Mouse (Mus musculus) MEL (cell line): Measurements from ENCODE around the gene Rspry1. TPM values are rescaled to one million over a fixed set of nuclear protein-coding genes. Genes with fewer than 3 reads are reported as not detected.

ENCODE experiments used
- DNase-seq: peaks from one replicate; pipeline ENCODE4 v3.0.0; 2011; ENCODE audit warnings: low read depth, low spot score
- H3K27ac ChIP-seq: 2 replicates; pipeline ENCODE4 v1.5.1; 2012; ENCODE audit warnings: low read depth, mild to moderate bottlenecking, control low read depth, low read length, moderate library complexity; ENCODE audit not compliant: control insufficient read depth
- H3K27me3 ChIP-seq, 2 experiments: fragments of 150-350 bp in 1 of 2; sonication (generic) in 1 of 2; 2 replicates each; pipeline ENCODE4 v1.6.1; 2012; ENCODE audit warnings: low read length in 2 of 2, mild to moderate bottlenecking in 2 of 2, improper control_type of control experiment in 1 of 2, moderate library complexity in 1 of 2; ENCODE audit not compliant: insufficient read depth in 2 of 2, control insufficient read depth in 1 of 2
- H3K36me3 ChIP-seq, 2 experiments: 2 replicates each; pipeline ENCODE4 v1.6.1; 2012 to 2014; ENCODE audit warnings: low read length in 2 of 2, improper control_type of control experiment in 1 of 2, inconsistent platforms in 1 of 2, mild to moderate bottlenecking in 1 of 2; ENCODE audit not compliant: insufficient read depth in 2 of 2, control insufficient read depth in 1 of 2
- H3K4me1 ChIP-seq, 2 experiments: fragments of 150-350 bp in 1 of 2; sonication (generic) in 1 of 2; 2 replicates each; pipeline ENCODE4 v1.6.1; 2012; ENCODE audit warnings: low read length in 2 of 2, improper control_type of control experiment in 1 of 2, mild to moderate bottlenecking in 1 of 2; ENCODE audit not compliant: insufficient read depth in 2 of 2, control insufficient read depth in 1 of 2
- H3K4me3 ChIP-seq, 2 experiments: fragments of 150-350 bp in 1 of 2; sonication (generic) in 1 of 2; 2 replicates each; pipeline ENCODE4 v1.5.1; 2012; ENCODE audit warnings: low read depth in 2 of 2, low read length in 2 of 2, mild to moderate bottlenecking in 2 of 2, moderate library complexity in 2 of 2, control low read depth in 1 of 2, improper control_type of control experiment in 1 of 2; ENCODE audit not compliant: control insufficient read depth in 1 of 2, insufficient read depth in 1 of 2
- H3K79me2 ChIP-seq: 2 replicates; pipeline ENCODE4 v1.6.1; 2012; ENCODE audit warnings: mild to moderate bottlenecking, low read length, moderate library complexity; ENCODE audit not compliant: control insufficient read depth, poor library complexity, insufficient read depth
- H3K9ac ChIP-seq: 2 replicates; pipeline ENCODE4 v1.6.1; 2012; ENCODE audit warnings: low read depth, mild to moderate bottlenecking, control low read depth, low read length, moderate library complexity; ENCODE audit not compliant: control insufficient read depth, poor library complexity, severe bottlenecking
- H3K9me3 ChIP-seq: fragments of 150-350 bp; sonication (generic); replicated peaks from 2 replicates; pipeline ENCODE4 v1.6.1; 2012; ENCODE audit warnings: mild to moderate bottlenecking, low read length, improper control_type of control experiment, moderate library complexity; ENCODE audit not compliant: insufficient read depth
- CTCF ChIP-seq, 3 experiments: IDR thresholded peaks in 2 of 3; conservative IDR thresholded peaks in 1 of 3; 2 replicates each; pipeline ENCODE4 v1.5.1; 2011 to 2012; ENCODE audit warnings: low read length in 3 of 3, low read depth in 2 of 3, mild to moderate bottlenecking in 2 of 3, improper control_type of control experiment in 1 of 3, inconsistent platforms in 1 of 3, mixed read lengths in 1 of 3, moderate library complexity in 1 of 3; ENCODE audit not compliant: control insufficient read depth in 1 of 3, insufficient read depth in 1 of 3, poor library complexity in 1 of 3, severe bottlenecking in 1 of 3
- E2F4 ChIP-seq: IDR thresholded peaks from 2 replicates; pipeline ENCODE4 v1.6.1; 2011; ENCODE audit warnings: low read depth, low read length, improper control_type of control experiment, borderline replicate concordance
- EP300 ChIP-seq, 2 experiments: IDR thresholded peaks; 2 replicates each; pipeline ENCODE4 v1.6.1; 2011; ENCODE audit warnings: improper control_type of control experiment in 2 of 2, low read length in 2 of 2, low read depth in 1 of 2, mild to moderate bottlenecking in 1 of 2
- ETS1 ChIP-seq: IDR thresholded peaks from 2 replicates; pipeline ENCODE4 v1.6.1; 2012; ENCODE audit warnings: low read depth, mild to moderate bottlenecking, inconsistent platforms, low read length, improper control_type of control experiment, moderate library complexity
- GATA1 ChIP-seq: IDR thresholded peaks from 2 replicates; pipeline ENCODE4 v1.6.1; 2011; ENCODE audit warnings: low read depth, low read length, improper control_type of control experiment
- HCFC1 ChIP-seq: IDR thresholded peaks from 2 replicates; pipeline ENCODE4 v1.6.1; 2012; ENCODE audit warnings: low read depth, mild to moderate bottlenecking, inconsistent platforms, low read length, improper control_type of control experiment, moderate library complexity
- MAFK ChIP-seq: IDR thresholded peaks from 2 replicates; pipeline ENCODE4 v1.6.1; 2011; ENCODE audit warnings: low read depth, mild to moderate bottlenecking, low read length, improper control_type of control experiment, borderline replicate concordance
- MAZ ChIP-seq: IDR thresholded peaks from 2 replicates; pipeline ENCODE4 v1.6.1; 2012; ENCODE audit warnings: low read depth, mild to moderate bottlenecking, inconsistent platforms, low read length, improper control_type of control experiment
- MYB ChIP-seq: IDR thresholded peaks from 2 replicates; pipeline ENCODE4 v1.6.1; 2011; ENCODE audit warnings: mild to moderate bottlenecking, low read depth, low read length, improper control_type of control experiment
- NRF1 ChIP-seq: IDR thresholded peaks from 2 replicates; pipeline ENCODE4 v1.6.1; 2014; ENCODE audit warnings: low read depth, mild to moderate bottlenecking, inconsistent platforms, low read length, improper control_type of control experiment, moderate library complexity; ENCODE audit not compliant: poor library complexity, insufficient read depth, severe bottlenecking
- POLR2A ChIP-seq, 2 experiments: IDR thresholded peaks; 2 replicates each; pipeline ENCODE4 v1.6.1; 2011 to 2012; ENCODE audit warnings: low read length in 2 of 2, mild to moderate bottlenecking in 2 of 2, control low read depth in 1 of 2, improper control_type of control experiment in 1 of 2, low read depth in 1 of 2, moderate library complexity in 1 of 2; ENCODE audit not compliant: control insufficient read depth in 1 of 2, insufficient read depth in 1 of 2, poor library complexity in 1 of 2
- POLR2AphosphoS2 ChIP-seq: IDR thresholded peaks from 2 replicates; pipeline ENCODE4 v1.6.1; 2011; ENCODE audit warnings: low read length, improper control_type of control experiment
- POLR2AphosphoS5 ChIP-seq: IDR thresholded peaks from 2 replicates; pipeline ENCODE4 v1.6.1; 2012; ENCODE audit warnings: low read depth, borderline replicate concordance, mild to moderate bottlenecking, inconsistent platforms, low read length, moderate library complexity, mixed read lengths
- RAD21 ChIP-seq: IDR thresholded peaks from 2 replicates; pipeline ENCODE4 v1.6.1; 2011; ENCODE audit warnings: mild to moderate bottlenecking, low read depth, low read length, improper control_type of control experiment
- RCOR1 ChIP-seq: IDR thresholded peaks from 2 replicates; pipeline ENCODE4 v1.6.1; 2012; ENCODE audit warnings: low read depth, mild to moderate bottlenecking, inconsistent platforms, low read length, improper control_type of control experiment
- SIN3A ChIP-seq: IDR thresholded peaks from 2 replicates; pipeline ENCODE4 v1.6.1; 2012; ENCODE audit warnings: low read length, improper control_type of control experiment, inconsistent platforms
- SMC3 ChIP-seq: IDR thresholded peaks from 2 replicates; pipeline ENCODE4 v1.6.1; 2011; ENCODE audit warnings: low read depth, low read length, improper control_type of control experiment
- TBP ChIP-seq: IDR thresholded peaks from 2 replicates; pipeline ENCODE4 v1.8.0; 2011; ENCODE audit warnings: low read depth, low read length, improper control_type of control experiment
- TCF12 ChIP-seq: IDR thresholded peaks from 2 replicates; pipeline ENCODE4 v1.6.1; 2014; ENCODE audit warnings: low read depth, mild to moderate bottlenecking, inconsistent platforms, low read length, improper control_type of control experiment, moderate library complexity
- UBTF ChIP-seq: IDR thresholded peaks from 2 replicates; pipeline ENCODE4 v1.6.1; 2012; ENCODE audit warnings: low read depth, mild to moderate bottlenecking, inconsistent platforms, low read length, improper control_type of control experiment, moderate library complexity, borderline replicate concordance; ENCODE audit not compliant: insufficient read depth
- USF2 ChIP-seq, 2 experiments: IDR thresholded peaks; 2 replicates each; pipeline ENCODE4 v1.6.1; 2011 to 2012; ENCODE audit warnings: improper control_type of control experiment in 2 of 2, low read length in 2 of 2, borderline replicate concordance in 1 of 2, inconsistent platforms in 1 of 2, low read depth in 1 of 2, mild to moderate bottlenecking in 1 of 2; ENCODE audit not compliant: insufficient read depth in 1 of 2
- ZC3H11A ChIP-seq: IDR thresholded peaks from 2 replicates; pipeline ENCODE4 v1.6.1; 2012; ENCODE audit warnings: low read depth, mild to moderate bottlenecking, inconsistent platforms, low read length, improper control_type of control experiment
- ZKSCAN1 ChIP-seq: IDR thresholded peaks from 2 replicates; pipeline ENCODE4 v1.6.1; 2012; ENCODE audit warnings: low read depth, mild to moderate bottlenecking, inconsistent platforms, low read length, improper control_type of control experiment, moderate library complexity
- ZMIZ1 ChIP-seq: IDR thresholded peaks from 2 replicates; pipeline ENCODE4 v1.6.1; 2012; ENCODE audit warnings: low read depth, mild to moderate bottlenecking, inconsistent platforms, low read length, improper control_type of control experiment, moderate library complexity
- ZNF384 ChIP-seq: IDR thresholded peaks from 2 replicates; pipeline ENCODE4 v1.6.1; 2012; ENCODE audit warnings: low read depth, mild to moderate bottlenecking, inconsistent platforms, low read length, improper control_type of control experiment
- polyA plus RNA-seq, 2 experiments: library from polyadenylated mRNA; stranded (reverse) in 1 of 2; unstranded in 1 of 2; fragments of >175 nt in 1 of 2; fragments of >200 nt in 1 of 2; gene quantifications; 2 replicates each; pipeline versions ENCODE4 v1.2.1 to v1.2.4; 2012; ENCODE audit warnings: low replicate concordance in 2 of 2, low read depth in 1 of 2; ENCODE audit not compliant: insufficient read length in 2 of 2, insufficient read depth in 1 of 2, missing spikeins in 1 of 2
- total RNA-seq: library from RNA; depleted of rRNA; stranded (reverse); fragments of 300-350 nt; gene quantifications from 2 replicates; pipeline ENCODE4 v1.2.3, GENCODE M21; 2012

The Rspry1 gene
- total and polyA plus RNA-seq, 3 experiments, result 24.5 to 32.2 TPM; not detected in 1

GRCm38 (mm10) chr8:94694701-94695100 is 93.0 kb downstream of the Rspry1 start:
- H3K4me3 ChIP-seq, result no peak overlapping the region

GRCm38 (mm10) chr8:94695341-94695993 is 93.7 kb downstream of the Rspry1 start:
- H3K9ac ChIP-seq, result no peak overlapping the region
- H3K9me3 ChIP-seq, result no peaks in the 10 kb centered on the region
- no peaks in the 10 kb centered on the region for H3K4me1 ChIP-seq
- H3K27me3 ChIP-seq, result peaks cover 0 to 3% of the 10 kb centered on the region in 2 experiments; a peak in 3 of 4 replicates
- H3K4me3 ChIP-seq, result no peak overlapping the region
- H3K79me2 ChIP-seq, result no peaks in the 10 kb centered on the region
- TF ChIP-seq MYB (no peak), E2F4 (no peak), HCFC1 (no peak), SMC3 (no peak), USF2 (IDR thresholded peaks at IDR 0.05; ENCODE audit: borderline replicate concordance in 1 of 2, insufficient read depth in 1 of 2, low read depth in 1 of 2, low read length in 2 of 2) (no peak), CTCF (IDR thresholded peaks at IDR 0.05 in 2 of 3, conservative IDR thresholded peaks at IDR 0.05 in 1 of 3; ENCODE audit: control insufficient read depth in 1 of 3, insufficient read depth in 1 of 3, low read depth in 2 of 3, low read length in 3 of 3, poor library complexity in 1 of 3, severe bottlenecking in 1 of 3) (no peak), ETS1 (no peak), EP300 (IDR thresholded peaks at IDR 0.05; ENCODE audit: low read depth in 1 of 2, low read length in 2 of 2) (no peak)
- no peak overlapping the region for H3K27ac ChIP-seq
- no peaks in the 10 kb centered on the region for H3K36me3 ChIP-seq
- DNase-seq, result no peak

More at GRCm38 (mm10) chr8:94694701-94695100, 93.0 kb downstream of the Rspry1 start:
- Histone ChIP-seq H3K27ac (no peak overlapping the region), H3K36me3 (no peaks in the 10 kb centered on the region), H3K9ac (no peak overlapping the region), H3K9me3 (no peaks in the 10 kb centered on the region), H3K4me1 (no peaks in the 10 kb centered on the region), H3K27me3 (peaks cover 0 to 3% of the 10 kb centered on the region in 2 experiments; a peak in 3 of 4 replicates), H3K79me2 (no peaks in the 10 kb centered on the region)
- TF ChIP-seq ZKSCAN1, result no peak
- TF ChIP-seq POLR2A (IDR thresholded peaks at IDR 0.05; ENCODE audit: control insufficient read depth in 1 of 2, insufficient read depth in 1 of 2, low read depth in 1 of 2, low read length in 2 of 2, poor library complexity in 1 of 2), result no peak
- TF ChIP-seq TCF12, result no peak
- TF ChIP-seq ZC3H11A, result no peak
- TF ChIP-seq ZMIZ1, result no peak
- TF ChIP-seq UBTF, result no peak
- no peak for TF ChIP-seq MYB
- no peak for TF ChIP-seq NRF1
- no peak for TF ChIP-seq MAFK
- no peak for TF ChIP-seq GATA1
- no peak for TF ChIP-seq RCOR1
- TF ChIP-seq RAD21, result no peak
- no peak for TF ChIP-seq POLR2AphosphoS5
- TF ChIP-seq SIN3A, result no peak
- no peak for TF ChIP-seq ZNF384
- no peak for TF ChIP-seq POLR2AphosphoS2
- no peak for TF ChIP-seq EP300 (IDR thresholded peaks at IDR 0.05; ENCODE audit: low read depth in 1 of 2, low read length in 2 of 2)
- TF ChIP-seq TBP, result no peak
- no peak for TF ChIP-seq MAZ
- DNase-seq, result no peak
